Mouse (Mus musculus) frontal cortex, postnatal 25 days (tissue): Measurements from ENCODE around the gene Hist1h2ao.
"Not testable (repeated sequence)": the region's sequence is repeated elsewhere in the genome, so short reads cannot be mapped to it uniquely, and the experiment has no call there.

Source experiments
- DNase-seq, 2 experiments: peaks; one replicate each; pipeline ENCODE4 v3.0.0; 2022; ENCODE audit warnings: low spot score in 2 of 2

Hist1h2ao gene

GRCm38 (mm10) chr13:21810073-21810472, at the start of gene Hist1h2ao, which contains the start of gene Hist1h2bq:
TSS of gene Hist1h2ao (plus strand) at chr13:21810465.
TSS of gene Hist1h2bq (minus strand) at chr13:21810197.
- DNase-seq: not testable (repeated sequence)

- DNase-seq: peak; percentile 39 to 47
Measured at GRCm38 (mm10) chr13:21778814-21779766, 31.2 kb upstream of the Hist1h2ao start.

- peak; percentile 36 to 40 for DNase-seq
Measured at GRCm38 (mm10) chr13:21779767-21780731, 30.2 kb upstream of the Hist1h2ao start, which contains the start of gene Hist1h1b. TSS of gene Hist1h1b (minus strand) at chr13:21780625.

GRCm38 (mm10) chr13:21781021-21781555, 29.2 kb upstream of the Hist1h2ao start:
- no peak for DNase-seq

- no peak for DNase-seq
Measured at GRCm38 (mm10) chr13:21781639-21782038, 28.6 kb upstream of the Hist1h2ao start.

GRCm38 (mm10) chr13:21782361-21783254, 27.7 kb upstream of the Hist1h2ao start:
- DNase-seq: not testable (repeated sequence)

- DNase-seq: peak; percentile 11 to 30
Measured at GRCm38 (mm10) chr13:21783255-21783617, 27.0 kb upstream of the Hist1h2ao start, which contains the start of gene Hist1h3i. TSS of gene Hist1h3i (minus strand) at chr13:21783370.

GRCm38 (mm10) chr13:21783734-21784161, 26.5 kb upstream of the Hist1h2ao start:
- DNase-seq: no peak

GRCm38 (mm10) chr13:21784311-21784710, 26.0 kb upstream of the Hist1h2ao start:
- no peak for DNase-seq

- DNase-seq: no peak
Measured at GRCm38 (mm10) chr13:21786189-21786898, 23.9 kb upstream of the Hist1h2ao start.

GRCm38 (mm10) chr13:21786899-21787629, 23.2 kb upstream of the Hist1h2ao start, which contains the start of the genes Hist1h2an and Hist1h2bp:
TSS of gene Hist1h2an (minus strand) at chr13:21787218.
TSS of gene Hist1h2bp (plus strand) at chr13:21787461.
- peak; percentile 70 to 82 for DNase-seq

GRCm38 (mm10) chr13:21787760-21788593, 22.3 kb upstream of the Hist1h2ao start:
- DNase-seq: no peak

GRCm38 (mm10) chr13:21789925-21790324, 20.3 kb upstream of the Hist1h2ao start:
- DNase-seq: no peak

- no peak for DNase-seq
Measured at GRCm38 (mm10) chr13:21790601-21791283, 19.5 kb upstream of the Hist1h2ao start.

- DNase-seq: no peak
Measured at GRCm38 (mm10) chr13:21795584-21795983, 14.7 kb upstream of the Hist1h2ao start.

- not testable (repeated sequence) for DNase-seq
Measured at GRCm38 (mm10) chr13:21797163-21797562, 13.1 kb upstream of the Hist1h2ao start.

GRCm38 (mm10) chr13:21803058-21803457, 7.2 kb upstream of the Hist1h2ao start:
- not testable (repeated sequence) for DNase-seq
